Comparison of ENCODE assay signal across 9 mouse cellular contexts in the genomic region with DNA sequence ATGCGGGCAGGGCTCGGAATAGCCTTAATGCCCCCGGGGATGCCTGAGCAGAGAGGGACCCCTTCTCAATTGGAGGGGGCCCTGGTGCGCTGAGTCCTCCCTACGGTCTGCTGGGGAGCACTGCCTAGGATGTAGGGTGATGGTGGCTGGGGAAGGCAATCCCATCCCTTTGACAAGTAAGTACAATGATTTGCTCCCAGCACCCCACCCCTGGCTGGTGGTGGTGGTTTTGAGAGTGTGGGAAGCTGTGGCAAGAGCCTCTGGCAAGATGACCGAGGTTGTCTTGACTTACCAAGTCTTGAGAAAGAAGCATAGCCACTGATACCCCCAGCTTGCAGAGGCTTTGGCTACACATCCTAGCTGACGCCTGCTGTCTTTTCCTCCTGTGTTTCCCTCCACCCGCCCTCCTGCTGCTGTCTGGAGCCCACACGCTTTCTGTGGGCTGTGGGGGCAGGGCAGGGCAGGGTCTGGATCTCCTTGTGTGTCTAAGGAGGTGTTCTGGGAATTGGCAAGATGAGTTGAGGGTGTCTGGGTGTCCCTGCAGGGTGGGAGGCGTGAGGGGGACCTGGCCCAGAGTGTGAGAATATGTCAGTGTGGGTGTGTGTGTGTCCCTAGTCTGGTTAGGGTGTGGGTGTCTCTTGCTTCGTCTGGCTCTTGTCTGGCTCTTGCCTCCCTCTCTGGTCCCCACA. TPM values are rescaled to one million over a fixed set of nuclear protein-coding genes. Genes with fewer than 3 reads are reported as not detected.
DNase-seq lines count a peak whose midpoint lies in the region; ATAC-seq and TF ChIP-seq lines count a peak whose summit lies in the region.
"Had no signal": no experiment of that assay in that cellular context is flagged by ENCODE, and none has a peak within 500 bp of the region (broad histone marks: within the 10 kb centered on the region; RNA-seq: fewer than 3 reads in every experiment).

No protein-coding gene starts in this region.

- H3K4me2 ChIP-seq in kidney, embryonic 16.5 days (replicated peaks; ENCODE audit: low read depth, low read length) = peak overlapping the region; percentile 92
- peak overlapping the region; percentile 94 for H3K4me2 ChIP-seq in hindbrain, embryonic 13.5 days

- H3K4me3 ChIP-seq in kidney, embryonic 16.5 days (ENCODE audit: low read length) = peak overlapping the region; percentile 80; the same call in 1 of the 2 replicates
- H3K4me3 ChIP-seq in E14TG2a.4 (replicated peaks; ENCODE audit: low read length) = peak overlapping the region; percentile 98
- H3K4me3 ChIP-seq in hindbrain, embryonic 13.5 days = peak overlapping the region; percentile 63; the same call in 1 of the 2 replicates
- H3K4me3 ChIP-seq in macrophage (ENCODE audit: inconsistent target) = no peak overlapping the region

- peaks cover 86% of the 10 kb centered on the region for H3K4me1 ChIP-seq in kidney, embryonic 16.5 days (ENCODE audit: insufficient read depth, low read length)
- H3K4me1 ChIP-seq in E14TG2a.4 (replicated peaks; ENCODE audit: low read depth, low read length) = peaks cover 92% of the 10 kb centered on the region
- H3K4me1 ChIP-seq in hindbrain, embryonic 13.5 days (replicated peaks) = peaks cover 90% of the 10 kb centered on the region

- 50% methylated on average over 11 of the region's 11 CpGs for WGBS in kidney, embryonic 16.5 days
- WGBS in hindbrain, embryonic 13.5 days = 55% methylated on average over 11 of the region's 11 CpGs
- WGBS in macrophage (ENCODE audit: missing documents) = 46% methylated on average over 10 of the region's 11 CpGs

- H3K27ac ChIP-seq in kidney, embryonic 16.5 days (ENCODE audit: low read length) = peak overlapping the region; percentile 98
- peak overlapping the region; percentile 92 for H3K27ac ChIP-seq in hindbrain, embryonic 13.5 days
- H3K27ac ChIP-seq in macrophage = peak overlapping the region; percentile 97
- H3K27ac ChIP-seq: liver, embryonic 14.5 days had no signal

- H3K9me3 ChIP-seq in kidney, embryonic 16.5 days (ENCODE audit: low read length) = no peaks in the 10 kb centered on the region
- peaks cover 8% of the 10 kb centered on the region; the same call in 1 of the 2 replicates for H3K9me3 ChIP-seq in E14TG2a.4 (ENCODE audit: low read length)
- no peaks in the 10 kb centered on the region for H3K9me3 ChIP-seq in hindbrain, embryonic 13.5 days

- H3K27me3 ChIP-seq in kidney, embryonic 16.5 days (ENCODE audit: insufficient read depth, low read length) = no peaks in the 10 kb centered on the region
- H3K27me3 ChIP-seq in E14TG2a.4 (ENCODE audit: insufficient read depth, low read length) = peaks cover 15% of the 10 kb centered on the region
- peaks cover 8% of the 10 kb centered on the region; the same call in 1 of the 2 replicates for H3K27me3 ChIP-seq in hindbrain, embryonic 13.5 days

- TF ChIP-seq CTCF in E14TG2a.4 (conservative IDR thresholded peaks at IDR 0.05; ENCODE audit: low read length) = no peak

- peaks cover 66% of the 10 kb centered on the region for H3K79me2 ChIP-seq in macrophage (ENCODE audit: inconsistent target)

- H3K9ac ChIP-seq in kidney, embryonic 16.5 days (replicated peaks; ENCODE audit: low read length) = peak overlapping the region; percentile 91
- H3K9ac ChIP-seq in hindbrain, embryonic 13.5 days = peak overlapping the region; percentile 70
- H3K9ac ChIP-seq: liver, embryonic 14.5 days had no signal

- DNase-seq in kidney, postnatal 14 days = no peak
- peak; percentile 35 to 37 for DNase-seq in cerebellum, postnatal 10 days
- no peak for DNase-seq in spleen, adult 12 weeks (ENCODE audit: low spot score)
- DNase-seq in urinary bladder, postnatal 36 days (ENCODE audit: low spot score in 2 of 2) = no peak

- no peak for ATAC-seq in kidney, embryonic 16.5 days (ENCODE audit: low FRiP score, low TSS enrichment)
- no peak for ATAC-seq in hindbrain, embryonic 13.5 days (ENCODE audit: low FRiP score)

- no peaks in the 10 kb centered on the region for H3K36me3 ChIP-seq in kidney, embryonic 16.5 days (ENCODE audit: insufficient read depth, low read length)
- peaks cover 17% of the 10 kb centered on the region; the same call in 1 of the 2 replicates for H3K36me3 ChIP-seq in E14TG2a.4 (ENCODE audit: insufficient read depth, low read length)
- no peaks in the 10 kb centered on the region for H3K36me3 ChIP-seq in hindbrain, embryonic 13.5 days
- H3K36me3 ChIP-seq in macrophage (ENCODE audit: inconsistent target) = no peaks in the 10 kb centered on the region

RNA-seq across cellular contexts. Expression of a gene that starts 12.5 kb away (rescaled TPM):
- polyA plus RNA-seq in kidney, embryonic 16.5 days (2015; fragmentation: Nextera tagmentation; extraction: Ambion mirVana) = 31.4 and 32.5 TPM in 2 replicates
- polyA plus RNA-seq in hindbrain, embryonic 13.5 days (2015; fragmentation: Nextera tagmentation; extraction: Ambion mirVana) = 17.1 and 20.3 TPM in 2 replicates
- 10 to 100 TPM in 20 of 26 experiments, 1 to 10 TPM in 6; 7.0 to 27.6 (median 17.2) TPM for total RNA-seq in macrophage (2018; cell fraction: chromatin; rRNA removed)
- 10 to 100 TPM in 24 of 26 experiments, 1 to 10 TPM in 2; 7.8 to 33.7 (median 21.0) TPM for total RNA-seq in macrophage (2018; cell fraction: cytosol; rRNA removed)
- 10 to 100 TPM in 24 of 26 experiments, 1 to 10 TPM in 2; 6.3 to 35.2 (median 17.9) TPM for total RNA-seq in macrophage (2018; cell fraction: nucleus; rRNA removed)
- polyA plus RNA-seq in macrophage (2018) = 13.3 to 17.5 TPM (median 13.4 TPM) in 3 replicates

RNA-seq across cellular contexts. Expression of a gene that starts 32.5 kb away (rescaled TPM):
- 36.2 and 38.6 TPM in 2 replicates for polyA plus RNA-seq in kidney, embryonic 16.5 days (2015; fragmentation: Nextera tagmentation; extraction: Ambion mirVana)
- polyA plus RNA-seq in hindbrain, embryonic 13.5 days (2015; fragmentation: Nextera tagmentation; extraction: Ambion mirVana) = 5.9 and 6.0 TPM in 2 replicates
- total RNA-seq in macrophage (2018; cell fraction: chromatin; rRNA removed) = 1 to 10 TPM in 20 of 26 experiments, under 1 TPM in 6; 0.25 to 5.5 (median 2.3) TPM
- 1 to 10 TPM in 22 of 26 experiments, under 1 TPM in 4; 0.57 to 2.4 (median 1.4) TPM for total RNA-seq in macrophage (2018; cell fraction: cytosol; rRNA removed)
- total RNA-seq in macrophage (2018; cell fraction: nucleus; rRNA removed) = 10 to 100 TPM in 1 of 26 experiments, 1 to 10 TPM in 23, under 1 TPM in 2; 0.58 to 22.6 (median 1.7) TPM
- 0.70 to 13.4 TPM (median 2.2 TPM) in 3 replicates for polyA plus RNA-seq in macrophage (2018)

RNA-seq across cellular contexts. Expression of a gene that starts 42.7 kb away (rescaled TPM):
- polyA plus RNA-seq in kidney, embryonic 16.5 days (2015; fragmentation: Nextera tagmentation; extraction: Ambion mirVana) = 0.59 TPM in 1 of 2 replicates, not detected in the other
- 1.5 and 1.6 TPM in 2 replicates for polyA plus RNA-seq in hindbrain, embryonic 13.5 days (2015; fragmentation: Nextera tagmentation; extraction: Ambion mirVana)
- total RNA-seq in macrophage (2018; cell fraction: chromatin; rRNA removed) = not detected
- total RNA-seq in macrophage (2018; cell fraction: cytosol; rRNA removed) = not detected
- total RNA-seq in macrophage (2018; cell fraction: nucleus; rRNA removed) = not detected
- not detected in 3 replicates for polyA plus RNA-seq in macrophage (2018)
- polyA plus RNA-seq: liver, embryonic 14.5 days had no signal

Comparison
In these comparisons a context has a peak if more than half of its experiments do, and no peak if none do; other contexts are left out.
1. DNase-seq: peak in cerebellum, postnatal 10 days (2 of 2); none in kidney, postnatal 14 days (single experiment), spleen, adult 12 weeks (single experiment) and urinary bladder, postnatal 36 days (0 of 2).
2. Peak in every context shown above with its lines, with median percentiles within 50 percentile points of each other: H3K27ac ChIP-seq.